Mouse (Mus musculus) brain, embryonic 18.5 days (tissue): Measurements from ENCODE around the gene Cyp2c55.
A peak's percentile ranks its signal among the peaks of the same experiment; 100 is the strongest.

ENCODE experiments used
- DNase-seq: peaks from one replicate; pipeline ENCODE4 v3.0.0-alpha.2; 2012; ENCODE audit warnings: low read depth, low spot score

The Cyp2c55 gene

DNA sequence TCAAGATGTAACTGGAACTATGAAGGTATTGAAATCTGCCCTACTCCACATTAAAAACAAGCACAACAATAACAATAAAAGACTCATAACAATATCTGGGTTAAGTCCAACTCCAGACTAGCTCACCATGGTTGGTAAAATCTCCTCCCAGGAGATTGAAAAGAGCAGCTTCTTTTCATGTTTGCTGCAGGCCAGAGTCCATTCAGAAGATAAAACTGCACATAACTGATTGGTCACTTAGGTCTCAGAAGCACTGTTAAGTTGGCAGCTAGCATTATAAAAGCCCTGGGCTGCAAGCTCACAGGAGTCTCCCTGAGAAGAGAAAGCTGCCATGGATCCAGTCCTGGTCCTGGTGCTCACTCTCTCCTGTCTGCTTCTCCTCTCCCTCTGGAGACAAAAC lies at the start of gene Cyp2c55:
TSS of gene Cyp2c55 (plus strand) at position 305 of the 400 bp plus-strand sequence.
- DNase-seq, result no peak

DNA sequence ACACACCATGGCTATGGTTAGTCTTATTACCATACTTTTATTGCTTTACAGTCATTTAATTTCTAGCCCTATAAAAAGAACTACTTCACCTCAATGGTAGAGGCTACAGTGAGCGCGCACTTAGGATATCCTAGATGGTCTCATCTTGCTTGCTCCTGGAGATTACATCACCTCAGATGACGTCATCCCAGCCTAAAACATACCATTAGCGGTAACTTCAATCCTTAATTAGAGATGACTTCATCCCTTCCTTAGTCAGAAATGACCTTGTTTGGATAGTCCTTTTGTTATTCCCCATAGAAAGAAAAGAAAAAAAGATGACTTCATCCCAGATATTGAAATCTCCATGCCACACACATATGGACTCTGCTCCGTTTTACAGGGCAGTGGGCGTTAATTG lies 36.1 kb upstream of the Cyp2c55 start:
- no peak for DNase-seq

DNA sequence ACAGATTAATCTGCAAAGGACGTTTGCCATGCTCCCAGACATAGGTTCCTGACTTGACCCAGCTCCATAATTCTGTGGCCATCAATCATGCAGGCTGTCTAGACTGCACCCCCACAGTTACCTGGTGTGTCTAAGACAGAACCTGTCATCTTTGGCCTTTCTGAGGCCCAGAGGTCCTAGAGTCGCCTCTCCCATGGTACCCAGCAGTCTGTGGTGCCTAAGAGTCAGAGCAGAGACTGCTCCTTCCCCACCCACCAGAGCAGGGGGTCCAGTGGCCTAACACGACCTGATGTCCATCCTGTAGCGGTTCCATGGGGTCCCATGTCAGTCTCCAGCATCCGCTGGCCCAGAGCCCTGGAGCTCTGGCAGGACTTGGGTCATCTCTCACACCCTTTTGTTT lies 34.2 kb upstream of the Cyp2c55 start:
- DNase-seq, result no peak

DNA sequence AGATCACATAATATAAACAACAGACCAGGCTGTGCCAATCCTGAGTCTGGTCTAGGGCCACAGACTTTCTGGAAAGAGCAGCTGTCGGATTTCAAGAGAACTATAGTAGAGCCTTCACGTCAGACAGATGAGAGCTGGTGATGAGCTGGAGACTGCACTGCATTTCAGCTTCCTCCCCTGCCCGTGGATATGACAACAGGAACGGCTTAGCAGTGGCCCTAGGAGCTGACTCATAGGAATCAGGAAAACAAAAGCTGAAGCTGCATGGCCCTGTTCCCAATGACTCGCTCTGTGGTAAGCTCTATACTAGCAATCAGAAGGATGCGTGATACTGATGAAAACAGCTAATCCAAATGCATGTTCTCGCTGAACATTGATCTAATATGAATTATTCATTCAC lies 33.2 kb upstream of the Cyp2c55 start:
- DNase-seq, result no peak

DNA sequence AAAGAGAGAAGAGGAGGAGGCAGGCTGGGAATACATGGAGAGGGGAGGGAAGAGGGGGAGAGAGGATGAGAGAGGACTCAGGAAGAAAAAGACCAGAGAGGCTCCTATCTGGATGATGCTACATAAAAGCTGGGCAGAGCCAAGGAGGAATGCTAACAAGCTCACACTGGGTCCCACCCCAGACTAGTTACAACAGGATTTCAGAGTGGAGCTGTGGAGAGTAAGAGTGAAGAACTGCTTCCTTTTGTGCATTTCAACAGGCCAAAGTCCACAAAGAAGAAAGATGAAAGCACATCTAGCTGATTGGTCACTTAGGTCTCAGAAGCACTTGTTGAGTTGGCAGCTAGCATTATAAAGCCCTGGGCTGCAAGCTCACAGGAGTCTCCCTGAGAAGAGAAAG lies 30.6 kb upstream of the Cyp2c55 start:
- no peak for DNase-seq

GRCm38 (mm10) chr19:38981966-38982365 lies 24.9 kb upstream of the Cyp2c55 start:
- peak; percentile 20 for DNase-seq

- DNase-seq, result no peak
Measured at GRCm38 (mm10) chr19:38998248-38998647, 8.6 kb upstream of the Cyp2c55 start.

- no peak for DNase-seq
Measured at GRCm38 (mm10) chr19:38998676-38999075, 8.1 kb upstream of the Cyp2c55 start.

GRCm38 (mm10) chr19:39005132-39005531 lies 1.7 kb upstream of the Cyp2c55 start:
- DNase-seq, result no peak

DNA sequence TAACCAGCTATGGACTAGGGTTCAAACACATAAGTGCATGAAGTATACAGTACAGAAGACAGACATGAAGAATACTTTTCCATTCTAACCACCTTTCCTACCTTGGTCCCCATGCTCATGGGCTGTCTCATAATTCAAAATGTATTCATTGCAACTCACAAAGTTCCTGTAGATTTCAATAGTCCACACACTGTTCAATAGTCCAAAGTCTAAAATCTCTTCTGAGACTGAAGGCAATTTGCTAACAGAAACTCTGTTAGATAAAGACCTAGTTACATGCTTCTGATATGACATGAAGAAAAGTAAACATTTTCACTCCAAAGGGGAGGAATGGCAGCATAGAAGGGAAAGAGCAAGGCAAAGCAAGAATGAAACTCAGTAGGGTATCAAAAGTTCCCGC lies 51.1 kb downstream of the Cyp2c55 start:
- DNase-seq, result no peak

DNA sequence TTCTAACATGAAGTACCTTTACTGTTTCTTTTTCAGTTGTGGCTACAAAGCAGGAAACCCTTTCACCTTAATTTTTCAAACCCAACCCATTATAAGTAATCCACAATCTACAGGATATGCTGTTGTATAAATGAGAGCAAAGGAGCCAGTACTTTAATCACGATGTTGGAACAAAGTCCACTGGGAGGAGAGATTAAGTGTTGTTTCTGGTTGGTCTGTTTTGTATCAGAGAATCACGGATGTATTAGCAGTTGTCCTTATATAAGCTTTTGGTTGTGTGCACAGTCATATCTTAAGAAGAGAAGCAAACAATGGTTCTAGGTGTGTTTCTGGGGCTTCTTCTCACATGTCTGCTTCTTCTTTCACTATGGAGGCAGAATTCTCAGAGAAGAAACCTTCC lies 53.9 kb downstream of the Cyp2c55 start, which contains the start of gene Cyp2c65:
TSS of gene Cyp2c65 (plus strand) at position 297 of the 400 bp plus-strand sequence.
- DNase-seq, result no peak
